Mouse (Mus musculus) spleen, embryonic (tissue): ENCODE results near the gene Cdk14.

ENCODE experiments used
- CTCF ChIA-PET: fragments of 350-600 bp; sonication (Branson Sonifier 250); formaldehyde crosslinking; loops from one replicate; lab custom pipeline; 2022; lab: Charles Lee

The Cdk14 gene

GRCm38 (mm10) chr5:4755326-4755725, 664.8 kb downstream of the Cdk14 start:
- CTCF ChIA-PET, result interaction anchor here (0.8 kb wide), 1 partner anchor 424 kb away, joined by 9 read pairs; no protein-coding TSS in a partner anchor

GRCm38 (mm10) chr5:4754701-4755281, 665.3 kb downstream of the Cdk14 start:
- CTCF ChIA-PET, result interaction anchor here (0.8 kb wide), 1 partner anchor 425 kb away, joined by 9 read pairs; no protein-coding TSS in a partner anchor
